Mouse (Mus musculus): ENCODE measurements around the gene Dram1.

Gene Dram1

DNA sequence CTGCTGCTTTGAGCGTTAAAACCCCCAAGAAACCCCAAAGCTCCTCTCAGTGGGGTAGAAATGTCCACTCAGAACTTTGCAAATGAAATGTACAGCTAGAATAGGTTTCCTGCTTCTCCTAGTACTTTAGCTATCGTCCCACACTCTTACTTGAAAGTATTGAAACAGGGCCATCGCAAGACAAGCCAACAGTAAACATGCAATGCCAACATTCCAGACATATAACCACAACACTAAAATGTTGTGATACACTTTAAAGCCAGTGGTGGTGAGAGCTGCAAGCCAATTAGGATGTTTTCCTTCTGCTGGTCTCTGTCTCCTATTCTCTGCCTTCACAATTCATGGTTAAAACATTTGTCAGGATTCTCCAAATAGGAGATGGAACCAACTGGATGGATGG, 97.2 kb downstream of the Dram1 start:
- no peak for DNase-seq

DNA sequence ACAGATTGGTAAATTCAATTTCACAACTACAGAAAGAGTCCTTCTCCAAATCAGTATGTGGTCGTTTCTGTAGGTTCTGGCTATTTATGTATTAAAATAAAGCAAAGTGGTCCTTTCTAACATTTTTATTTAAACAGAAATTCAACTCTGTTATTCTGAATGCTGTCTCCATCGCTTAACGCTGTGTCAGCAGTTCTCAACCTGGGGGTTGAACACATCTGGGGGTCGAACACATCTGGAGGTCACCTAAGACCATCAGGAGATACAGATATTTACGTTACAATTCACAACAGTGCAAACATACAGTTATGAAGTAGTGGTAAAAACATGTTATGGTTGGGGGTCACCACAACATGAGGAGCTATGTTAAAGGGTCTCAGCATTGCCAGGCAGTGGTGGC, 104.8 kb downstream of the Dram1 start:
- DNase-seq, result no peak
